Mouse (Mus musculus) heart, adult 2 months (tissue): Measurements from ENCODE around the gene Gpatch2.

Source experiments
- CTCF ChIP-seq: fragments of 200-600 bp; IDR thresholded peaks from 2 replicates; pipeline ENCODE4 v1.8.1; 2022; ENCODE audit warnings: antibody characterized with exemption, mild to moderate bottlenecking, moderate library complexity
- EP300 ChIP-seq: fragments of 200-500 bp; IDR thresholded peaks from 2 replicates; pipeline ENCODE4 v1.6.1; 2011; ENCODE audit warnings: low read depth, low read length, control low read depth; ENCODE audit not compliant: insufficient read depth
- POLR2A ChIP-seq: fragments of 200-500 bp; IDR thresholded peaks from 2 replicates; pipeline ENCODE4 v1.6.1; 2011; ENCODE audit warnings: mild to moderate bottlenecking, low read depth, low read length, control low read depth; ENCODE audit not compliant: insufficient read depth

DNA sequence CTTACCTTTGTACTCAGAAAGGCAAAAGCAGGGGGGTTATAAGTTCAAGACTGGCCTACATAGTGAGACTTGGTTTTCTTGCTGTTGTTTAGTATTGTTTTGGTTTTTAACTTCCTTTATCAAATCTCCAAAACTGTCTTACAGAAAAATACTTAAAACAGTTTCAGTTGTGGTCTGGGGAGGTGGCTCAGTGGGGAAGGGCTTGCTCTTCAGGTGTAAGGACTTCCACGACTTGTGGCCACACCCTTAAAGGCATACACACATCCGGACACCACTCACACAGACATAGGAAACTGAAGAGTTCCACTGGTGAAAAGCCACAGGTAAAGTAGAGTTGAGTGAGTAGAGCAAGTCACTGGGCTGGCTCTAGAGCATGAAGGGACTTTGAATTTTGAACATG, 93.2 kb downstream of the Gpatch2 start:
- TF ChIP-seq CTCF (no peak), POLR2A (no peak), EP300 (no peak)
